Mouse (Mus musculus) gastrocnemius, postnatal 14 days (tissue): Measurements from ENCODE around the gene Rfesd. TPM values are rescaled to one million over a fixed set of nuclear protein-coding genes. Genes with fewer than 3 reads are reported as not detected.

Experiments used
- DNase-seq: peaks from one replicate; pipeline ENCODE4 v3.0.0; 2021; ENCODE audit warnings: mixed read lengths
- intact Hi-C: fragments of 180-260 bp; cut with DNase I; formaldehyde crosslinking; loops from one replicate; pipeline ENCODE4 v1.15.1; 2025; ENCODE audit warnings: low total_unique reads
- long read RNA-seq, 2 experiments: library from polyadenylated mRNA; stranded (forward); transcript quantifications; one replicate each; pipeline ENCODE4 v2.0.0; 2021
- total RNA-seq, 2 experiments: library from RNA; stranded (reverse); gene quantifications; 2 replicates each; pipeline ENCODE4 v1.2.3; 2021

Gene Rfesd
- total RNA-seq, result 10 to 100 TPM; 11.8 to 12.2 TPM
- long read RNA-seq, experiment 1, partial matches to known transcripts, result 0 of 6 reads
- long read RNA-seq, experiment 1, other reads (novel, unspliced or antisense), result 0 of 6 reads
- long read RNA-seq, experiment 2, transcript Rfesd-202 (4 exons, 595 nt), result major isoform, 7 of 12 reads
- long read RNA-seq, experiment 2, partial matches to known transcripts, result 0 of 12 reads
- long read RNA-seq, experiment 2, other reads (novel, unspliced or antisense), result 2 of 12 reads

- intact Hi-C loops, result loop anchor here (5.0 kb wide), 1 partner anchor 71 kb away; no protein-coding TSS in a partner anchor
Measured at GRCm38 (mm10) chr13:76017974-76018843, at the start of gene Rfesd. Gene Rfesd, minus strand, starts transcription at chr13:76018719.

GRCm38 (mm10) chr13:76064363-76064945, 45.9 kb upstream of the Rfesd start:
- intact Hi-C loops, result no loop called here
- DNase-seq, result no peak

More at GRCm38 (mm10) chr13:76017974-76018843, at the start of gene Rfesd:
- peak; percentile 98 for DNase-seq

- no peak for DNase-seq
- intact Hi-C loops, result no loop called here
Measured at GRCm38 (mm10) chr13:76063548-76063947, 45.0 kb upstream of the Rfesd start.

GRCm38 (mm10) chr13:76062569-76062968, 44.0 kb upstream of the Rfesd start:
- DNase-seq, result no peak
- intact Hi-C loops, result no loop called here

GRCm38 (mm10) chr13:76062126-76062525, 43.6 kb upstream of the Rfesd start:
- DNase-seq, result no peak
- intact Hi-C loops, result no loop called here

- intact Hi-C loops, result no loop called here
- no peak for DNase-seq
Measured at GRCm38 (mm10) chr13:76059591-76059990, 41.1 kb upstream of the Rfesd start.

- intact Hi-C loops, result no loop called here
- DNase-seq, result no peak
Measured at GRCm38 (mm10) chr13:76057267-76058069, 38.9 kb upstream of the Rfesd start.

GRCm38 (mm10) chr13:76056896-76057266, 38.4 kb upstream of the Rfesd start, which contains the start of gene Gpr150:
Gene Gpr150, minus strand, starts transcription at chr13:76056996.
- intact Hi-C loops, result no loop called here
- DNase-seq, result no peak

GRCm38 (mm10) chr13:76056261-76056724, 37.8 kb upstream of the Rfesd start:
- intact Hi-C loops, result no loop called here
- DNase-seq, result peak; percentile 31

- DNase-seq, result peak; percentile 8
- intact Hi-C loops, result no loop called here
Measured at GRCm38 (mm10) chr13:76055391-76056232, 37.1 kb upstream of the Rfesd start.

GRCm38 (mm10) chr13:76044971-76045370, 26.5 kb upstream of the Rfesd start:
- intact Hi-C loops, result no loop called here
- DNase-seq, result no peak

GRCm38 (mm10) chr13:76042455-76042854, 23.9 kb upstream of the Rfesd start:
- intact Hi-C loops, result no loop called here
- DNase-seq, result no peak

- intact Hi-C loops, result no loop called here
- no peak for DNase-seq
Measured at GRCm38 (mm10) chr13:76024588-76024987, 6.1 kb upstream of the Rfesd start.

GRCm38 (mm10) chr13:76021782-76022181, 3.3 kb upstream of the Rfesd start:
- intact Hi-C loops, result no loop called here

GRCm38 (mm10) chr13:76018844-76019400, 403 bp upstream of the Rfesd start:
- intact Hi-C loops, result loop anchor here (5.0 kb wide), 1 partner anchor 72 kb away; no protein-coding TSS in a partner anchor
- DNase-seq, result no peak

More at GRCm38 (mm10) chr13:76021782-76022181, 3.3 kb upstream of the Rfesd start:
- no peak for DNase-seq

- intact Hi-C loops, result loop anchor here (5.0 kb wide), 1 partner anchor 70 kb away; no protein-coding TSS in a partner anchor
- DNase-seq, result no peak
Measured at GRCm38 (mm10) chr13:76017465-76017864, 1.1 kb downstream of the Rfesd start.

GRCm38 (mm10) chr13:76014511-76014910, 4.0 kb downstream of the Rfesd start:
- intact Hi-C loops, result no loop called here
- DNase-seq, result no peak

- intact Hi-C loops, result no loop called here
- no peak for DNase-seq
Measured at GRCm38 (mm10) chr13:76003272-76003671, 15.2 kb downstream of the Rfesd start.
